Mouse (Mus musculus) CD4-positive naive resting alpha-beta T cell, adult 76 days (primary cell): ENCODE results near the gene Myadm. TPM values are rescaled to one million over a fixed set of nuclear protein-coding genes. Genes with fewer than 3 reads are reported as not detected.

Source experiments
- total RNA-seq: library from RNA; stranded (reverse); gene quantifications from one replicate; pipeline ENCODE4 v1.2.4, GENCODE M21; 2023

Myadm gene
- 14.2 TPM for total RNA-seq

DNA sequence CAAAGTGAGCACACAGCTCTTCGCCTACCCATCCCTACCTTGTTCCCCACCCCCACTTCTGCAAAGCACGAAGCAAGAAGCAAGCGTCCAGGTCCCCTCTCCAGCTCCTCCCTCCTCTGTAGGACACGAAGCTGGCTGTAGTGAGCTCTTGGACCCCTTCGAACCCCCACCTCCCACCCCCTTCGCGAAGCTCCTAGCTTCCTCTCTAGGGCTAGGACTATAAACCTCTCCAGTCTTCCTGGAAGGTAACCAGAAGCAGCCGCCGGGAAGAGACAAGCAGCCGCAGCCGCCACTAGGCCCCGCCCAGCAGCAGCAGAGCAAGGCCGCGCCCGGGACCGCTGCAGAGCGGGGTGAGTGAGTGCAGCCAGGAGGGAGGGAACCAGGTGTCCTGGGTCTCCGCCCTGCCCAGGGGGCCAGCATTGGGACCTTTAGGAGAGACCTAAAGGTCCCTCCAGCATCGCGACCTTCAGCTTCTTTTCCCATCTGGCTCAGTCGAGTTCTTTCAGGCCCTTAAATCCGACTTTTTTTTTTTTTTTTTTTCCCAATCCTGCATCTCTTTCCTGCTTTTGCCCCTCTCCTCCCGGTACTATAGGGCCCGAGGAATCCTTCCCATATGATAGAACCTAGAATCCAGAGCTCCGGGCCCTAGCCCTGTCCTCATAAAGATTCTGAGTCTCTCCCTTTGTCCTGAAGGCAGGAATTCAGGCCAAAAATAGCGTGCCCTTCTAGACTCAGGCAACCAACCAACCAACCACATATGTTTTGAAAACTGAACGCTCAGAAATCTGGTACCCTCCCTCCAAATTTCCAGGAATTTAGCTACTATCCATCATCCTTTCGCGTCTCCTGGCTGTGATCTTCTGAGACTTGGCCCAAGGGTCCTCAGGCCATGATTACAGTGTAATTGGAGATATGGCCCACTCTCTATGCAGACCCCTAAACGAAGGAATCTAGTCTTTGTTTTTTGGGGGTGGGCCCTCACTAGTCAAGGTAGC lies at the start of gene Myadm, which contains the start of gene Prkcg:
Gene Myadm (plus strand): TSS at position 105 of the 995 bp plus-strand sequence.
Gene Prkcg (plus strand): TSS at position 204 of the 995 bp plus-strand sequence.

DNA sequence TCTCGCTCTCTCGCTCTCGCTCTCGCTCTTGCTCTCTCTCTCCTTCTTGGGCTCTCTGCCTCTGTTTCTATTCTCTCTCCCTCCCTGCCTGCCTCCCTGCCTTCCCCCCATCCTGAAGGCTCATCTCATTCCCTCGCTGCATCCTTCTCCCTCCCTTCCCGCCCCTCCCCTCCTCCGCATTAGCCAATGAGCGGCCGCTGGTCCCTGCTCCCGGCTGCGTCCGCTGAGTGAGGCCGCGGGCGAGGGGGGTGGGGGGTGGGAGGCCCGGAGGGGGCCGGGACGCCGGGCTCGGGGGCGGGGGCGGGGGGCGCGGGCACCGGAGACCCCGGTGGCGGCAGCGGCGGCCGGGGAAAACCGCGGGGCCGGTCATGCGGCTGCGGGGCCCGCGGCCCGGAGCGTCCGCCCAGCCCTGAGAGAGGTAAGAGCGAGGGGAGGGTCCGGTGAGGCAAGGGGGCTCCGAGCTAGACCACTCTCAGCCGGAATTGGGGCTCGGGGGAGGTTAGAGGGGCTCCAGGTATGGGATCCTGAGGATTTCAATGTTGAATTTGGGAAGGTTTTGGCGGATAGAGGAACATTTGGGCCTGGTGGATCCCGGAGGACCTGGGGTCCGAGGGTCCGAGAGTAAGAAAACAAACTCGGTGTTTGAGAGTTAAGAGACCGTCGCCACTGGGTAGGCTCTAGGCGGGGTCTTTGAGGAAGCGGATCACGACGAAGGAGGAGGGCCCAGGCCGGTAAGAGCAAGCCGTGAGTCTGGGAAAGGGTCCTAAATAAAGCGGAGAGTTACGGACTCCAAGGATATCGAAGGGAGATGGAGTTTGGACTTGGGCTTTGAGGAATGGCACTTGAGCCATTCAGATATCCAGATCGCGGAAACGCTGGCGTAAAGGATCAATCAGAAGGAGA lies 44.0 kb downstream of the Myadm start, which contains the start of gene Cacng7:
Gene Cacng7 (plus strand): TSS at position 337 of the 903 bp plus-strand sequence.

Other genes starting within 250 kb of the Myadm start
- gene AU018091, start 119.9 kb upstream of the Myadm start, total RNA-seq, result not detected
- 0.21 TPM for gene Nlrp12, start 39.3 kb upstream of the Myadm start, total RNA-seq
- gene Prkcg, start 99 bp downstream of the Myadm start, total RNA-seq, result 1.5 TPM
- gene Cacng7, start 43.9 kb downstream of the Myadm start, total RNA-seq, result not detected
- not detected for gene Cacng8, start 101.6 kb downstream of the Myadm start, total RNA-seq
- gene Cacng6, start 135.1 kb downstream of the Myadm start, total RNA-seq, result not detected
- gene Tarm1, start 213.5 kb downstream of the Myadm start, total RNA-seq, result not detected